Mouse (Mus musculus) midbrain, embryonic 14.5 days (tissue): ENCODE data around the gene Gm29776. TPM values are rescaled to one million over a fixed set of nuclear protein-coding genes. Genes with fewer than 3 reads are reported as not detected.
A peak's percentile ranks its signal among the peaks of the same experiment; 100 is the strongest.

ENCODE experiments used
- ATAC-seq: fragments of 200-750 bp; cut with Nextera tagmentation; 2 replicates; pipeline ENCODE4 v1.8.0; 2017; ENCODE audit warnings: moderate number of reproducible peaks, moderate library complexity; ENCODE audit not compliant: low FRiP score, low TSS enrichment
- DNase-seq: peaks from one replicate; pipeline ENCODE4 v3.0.0-alpha.2; 2015
- H3K27ac ChIP-seq: fragments of 300-500 bp; sonication (generic); replicated peaks from 2 replicates; pipeline ENCODE4 v1.5.1; 2014; ENCODE audit warnings: mild to moderate bottlenecking, low read depth, low read length, moderate library complexity
- H3K27me3 ChIP-seq: fragments of 300-500 bp; sonication (generic); 2 replicates; pipeline ENCODE4 v1.6.1; 2014; ENCODE audit warnings: low read length, control low read depth, mixed read lengths; ENCODE audit not compliant: control insufficient read depth, insufficient read depth
- H3K36me3 ChIP-seq: fragments of 300-500 bp; sonication (generic); 2 replicates; pipeline ENCODE4 v1.6.1; 2014; ENCODE audit warnings: low read length, control low read depth; ENCODE audit not compliant: control insufficient read depth, insufficient read depth
- H3K4me1 ChIP-seq: fragments of 300-500 bp; sonication (generic); 2 replicates; pipeline ENCODE4 v1.6.1; 2014; ENCODE audit warnings: mild to moderate bottlenecking, antibody characterized with exemption, low read length, control low read depth; ENCODE audit not compliant: control insufficient read depth, insufficient read depth
- H3K4me2 ChIP-seq: fragments of 300-500 bp; sonication (generic); 2 replicates; pipeline ENCODE4 v1.6.1; 2014; ENCODE audit warnings: mild to moderate bottlenecking, low read length, moderate library complexity
- H3K4me3 ChIP-seq: fragments of 300-500 bp; sonication (generic); replicated peaks from 2 replicates; pipeline ENCODE4 v1.5.1; 2014; ENCODE audit warnings: low read depth, low read length
- H3K9ac ChIP-seq: fragments of 300-500 bp; sonication (generic); replicated peaks from 2 replicates; pipeline ENCODE4 v1.6.1; 2014; ENCODE audit warnings: mild to moderate bottlenecking, low read length, moderate library complexity
- H3K9me3 ChIP-seq: fragments of 300-500 bp; sonication (generic); 2 replicates; pipeline ENCODE4 v1.6.1; 2016; ENCODE audit warnings: low read length, control low read depth, mixed read lengths; ENCODE audit not compliant: control insufficient read depth
- WGBS: fragments of 180-500 bp; shearing (Covaris S2); extraction: QIAGEN DNeasy Blood & Tissue Kit; methylation state at CpG from one replicate; pipeline ENCODE4 v1.1.7; 2014; 5-methylcytosine and 5-hydroxymethylcytosine counted together
- polyA plus RNA-seq: library from polyadenylated mRNA; unstranded; fragments of >200 nt; fragmentation: Nextera tagmentation; extraction: Ambion mirVana; gene quantifications from 2 replicates; pipeline ENCODE4 v1.2.1, GENCODE M21; 2014

Gm29776 gene
- polyA plus RNA-seq, 1 experiment from 2014 or later = 0.20 TPM

GRCm38 (mm10) chr14:54714617-54715081 is 16.0 kb upstream of the Gm29776 start:
- WGBS = 2% methylated on average over 15 of the region's 15 CpGs
- H3K4me1 ChIP-seq = no peaks in the 10 kb centered on the region
- peak overlapping the region; percentile 15 for H3K27ac ChIP-seq
- peak overlapping the region; percentile 70 for H3K4me2 ChIP-seq
- ATAC-seq = peak; percentile 50
- no peaks in the 10 kb centered on the region for H3K36me3 ChIP-seq
- H3K4me3 ChIP-seq = peak overlapping the region; percentile 36
- H3K9ac ChIP-seq = peak overlapping the region; percentile 44
- no peaks in the 10 kb centered on the region for H3K27me3 ChIP-seq
- DNase-seq = peak; percentile 65
- no peaks in the 10 kb centered on the region for H3K9me3 ChIP-seq

GRCm38 (mm10) chr14:54714121-54714520 is 15.5 kb upstream of the Gm29776 start:
- Histone ChIP-seq H3K27me3 (no peaks in the 10 kb centered on the region), H3K4me2 (peak overlapping the region; percentile 70), H3K4me1 (no peaks in the 10 kb centered on the region), H3K4me3 (peak overlapping the region; percentile 36), H3K9me3 (no peaks in the 10 kb centered on the region), H3K27ac (0 out of 2 replicates have a peak overlapping the region, but pooled peaks have one; percentile 15), H3K9ac (peak overlapping the region; percentile 44), H3K36me3 (no peaks in the 10 kb centered on the region)
- peak; percentile 47 for ATAC-seq
- WGBS = under 1% methylated on average over 13 of the region's 13 CpGs
- DNase-seq = peak; percentile 93

- no peaks in the 10 kb centered on the region for H3K9me3 ChIP-seq
- H3K27me3 ChIP-seq = no peaks in the 10 kb centered on the region
- ATAC-seq (no peak), DNase-seq (no peak)
- no peak overlapping the region for H3K9ac ChIP-seq
- H3K27ac ChIP-seq = no peak overlapping the region
- no peaks in the 10 kb centered on the region for H3K36me3 ChIP-seq
- no peak overlapping the region for H3K4me3 ChIP-seq
- WGBS = 85% methylated on average over 8 of the region's 8 CpGs
- no peaks in the 10 kb centered on the region for H3K4me1 ChIP-seq
- no peak overlapping the region for H3K4me2 ChIP-seq
Measured at GRCm38 (mm10) chr14:54712861-54713260, 14.2 kb upstream of the Gm29776 start.

GRCm38 (mm10) chr14:54712074-54712473 is 13.4 kb upstream of the Gm29776 start, which contains the start of gene Cebpe:
Gene Cebpe (minus strand): TSS chr14:54712174.
- WGBS = 90% methylated on average over 7 of the region's 7 CpGs
- H3K9me3 ChIP-seq = no peaks in the 10 kb centered on the region
- H3K4me2 ChIP-seq = no peak within 1 kb of the TSS
- no peaks in the 10 kb centered on the region for H3K36me3 ChIP-seq
- no peak within 1 kb of the TSS for H3K27ac ChIP-seq
- H3K27me3 ChIP-seq = no peaks in the 10 kb centered on the region
- DNase-seq (no peak), ATAC-seq (no peak)
- H3K4me1 ChIP-seq = no peaks in the 10 kb centered on the region
- H3K4me3 ChIP-seq = no peak within 1 kb of the TSS
- H3K9ac ChIP-seq = no peak within 1 kb of the TSS

- WGBS = 87% methylated on average over 9 of the region's 9 CpGs
- ATAC-seq = no peak
- Histone ChIP-seq H3K36me3 (no peaks in the 10 kb centered on the region), H3K4me2 (no peak overlapping the region), H3K4me1 (no peaks in the 10 kb centered on the region), H3K27ac (no peak overlapping the region), H3K9me3 (no peaks in the 10 kb centered on the region), H3K4me3 (no peak overlapping the region), H3K27me3 (no peaks in the 10 kb centered on the region), H3K9ac (no peak overlapping the region)
- no peak for DNase-seq
Measured at GRCm38 (mm10) chr14:54709054-54709453, 10.4 kb upstream of the Gm29776 start.

- H3K36me3 ChIP-seq = no peaks in the 10 kb centered on the region
- H3K9ac ChIP-seq = no peak overlapping the region
- ATAC-seq = no peak
- no peaks in the 10 kb centered on the region for H3K27me3 ChIP-seq
- H3K4me1 ChIP-seq = no peaks in the 10 kb centered on the region
- no peak for DNase-seq
- WGBS = 50% methylated on average over 17 of the region's 17 CpGs
- no peak overlapping the region for H3K4me3 ChIP-seq
- H3K4me2 ChIP-seq = no peak overlapping the region
- no peak overlapping the region for H3K27ac ChIP-seq
- no peaks in the 10 kb centered on the region for H3K9me3 ChIP-seq
Measured at GRCm38 (mm10) chr14:54706589-54707320, 8.1 kb upstream of the Gm29776 start.

- H3K4me1 ChIP-seq = no peaks in the 10 kb centered on the region
- no peak for DNase-seq
- no peaks in the 10 kb centered on the region for H3K27me3 ChIP-seq
- H3K4me2 ChIP-seq = no peak overlapping the region
- no peaks in the 10 kb centered on the region for H3K36me3 ChIP-seq
- no peak overlapping the region for H3K4me3 ChIP-seq
- no peak overlapping the region for H3K27ac ChIP-seq
- no peaks in the 10 kb centered on the region for H3K9me3 ChIP-seq
- ATAC-seq = no peak
- H3K9ac ChIP-seq = no peak overlapping the region
- 64% methylated on average over 5 of the region's 5 CpGs for WGBS
Measured at GRCm38 (mm10) chr14:54705844-54706243, 7.2 kb upstream of the Gm29776 start.

GRCm38 (mm10) chr14:54703207-54703606 is 4.6 kb upstream of the Gm29776 start:
- Histone ChIP-seq H3K36me3 (no peaks in the 10 kb centered on the region), H3K4me2 (no peak overlapping the region), H3K27ac (no peak overlapping the region), H3K9ac (no peak overlapping the region), H3K4me1 (no peaks in the 10 kb centered on the region), H3K27me3 (no peaks in the 10 kb centered on the region), H3K9me3 (no peaks in the 10 kb centered on the region), H3K4me3 (no peak overlapping the region)
- DNase-seq (no peak), ATAC-seq (no peak)
- 73% methylated on average over 10 of the region's 10 CpGs for WGBS

GRCm38 (mm10) chr14:54701298-54701697 is 2.7 kb upstream of the Gm29776 start:
- H3K27ac ChIP-seq = no peak overlapping the region
- H3K9me3 ChIP-seq = no peaks in the 10 kb centered on the region
- DNase-seq (peak; percentile 82), ATAC-seq (no peak)
- H3K4me2 ChIP-seq = no peak overlapping the region
- no peaks in the 10 kb centered on the region for H3K27me3 ChIP-seq
- no peak overlapping the region for H3K9ac ChIP-seq
- H3K36me3 ChIP-seq = no peaks in the 10 kb centered on the region
- WGBS = 18% methylated on average over 6 of the region's 6 CpGs
- no peak overlapping the region for H3K4me3 ChIP-seq
- no peaks in the 10 kb centered on the region for H3K4me1 ChIP-seq
